Mouse (Mus musculus) liver, embryonic 14.5 days (tissue): ENCODE measurements at regions not wholly inside any gene's neighbourhood (a gene's known extent, or its start where the extent isn't known, plus 50 kb on each side); places are given as distances from the start of the nearest gene placed in this dataset.

Source experiments
- CTCF ChIP-seq: IDR thresholded peaks from 2 replicates; pipeline ENCODE4 v1.5.1; 2016; ENCODE audit warnings: antibody characterized with exemption, low read depth, control low read depth
- EP300 ChIP-seq: IDR thresholded peaks from 2 replicates; pipeline ENCODE4 v1.6.1; 2016; ENCODE audit warnings: antibody characterized with exemption, low read depth

- TF ChIP-seq CTCF (no peak), EP300 (no peak)
Observed at GRCm38 (mm10) chr9:6027272-6027671, 141.1 kb upstream of the Pdgfd start.
